Mouse (Mus musculus): Measurements from ENCODE around the gene Saysd1. TPM values are rescaled to one million over a fixed set of nuclear protein-coding genes. Genes with fewer than 3 reads are reported as not detected.

Gene Saysd1
- polyA plus RNA-seq, 2 experiments = 1.9 to 4.1 TPM

DNA sequence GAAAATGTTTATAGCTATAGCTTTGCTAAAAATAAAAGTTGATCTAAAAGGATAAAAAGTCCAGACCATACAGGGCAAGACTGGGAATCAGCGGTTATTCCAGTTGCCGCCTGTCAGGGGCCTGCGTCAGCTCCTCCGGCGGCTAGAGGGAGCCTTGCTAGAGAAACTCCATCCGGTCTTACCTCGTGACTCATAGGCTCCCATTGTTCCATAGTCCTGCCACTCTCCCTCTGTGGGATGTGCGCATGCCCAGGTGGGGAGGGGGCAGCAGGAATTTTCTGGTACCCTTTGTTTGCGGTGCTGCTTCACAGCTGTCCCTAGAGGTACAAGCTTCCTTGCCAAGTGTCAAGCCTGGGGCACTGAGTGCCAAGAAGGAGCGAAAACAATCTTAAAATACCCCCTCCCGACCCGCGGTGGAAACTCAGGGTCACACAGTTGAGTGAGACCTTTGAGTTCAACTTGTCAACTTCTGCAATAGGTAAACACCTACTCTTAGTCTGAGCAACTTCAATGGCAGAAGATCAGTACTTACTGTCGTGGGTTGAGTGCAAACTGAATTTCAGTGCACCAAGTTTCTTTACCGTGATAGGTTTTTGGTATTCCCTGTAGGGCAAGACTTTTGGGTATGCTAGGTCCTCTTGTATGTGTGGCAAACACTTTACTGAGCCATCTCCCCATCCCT is 10.8 kb downstream of the Saysd1 start:
- no peak overlapping the region for H3K9ac ChIP-seq (replicated peaks)
- DNase-seq (ENCODE audit: low read depth in 3 of 3, low spot score in 3 of 3) (no peak), ATAC-seq (ENCODE audit: insufficient read depth) (no peak)
- H3K4me1 ChIP-seq (replicated peaks; ENCODE audit: control insufficient read depth in 2 of 2, insufficient read depth in 2 of 2, low read length in 1 of 2) = no peaks in the 10 kb centered on the region
- H3K4me2 ChIP-seq (ENCODE audit: low read depth) = no peak overlapping the region
- no peaks in the 10 kb centered on the region for H3K36me3 ChIP-seq (replicated peaks; ENCODE audit: control insufficient read depth, insufficient read depth, low read depth)
- H3K27ac ChIP-seq = no peak overlapping the region
- H3K4me3 ChIP-seq (ENCODE audit: insufficient read depth in 1 of 2, low read depth in 2 of 2, low read length in 2 of 2) = no peak overlapping the region
- TF ChIP-seq CTCF (IDR thresholded peaks at IDR 0.05; ENCODE audit: low read depth) (no peak), EP300 (IDR thresholded peaks at IDR 0.05; ENCODE audit: low read depth) (no peak)
- no peaks in the 10 kb centered on the region for H3K27me3 ChIP-seq (ENCODE audit: control insufficient read depth, insufficient read depth, low read length)
- WGBS (ENCODE audit: insufficient replicate concordance) = 67% methylated on average over 15 of the region's 15 CpGs
- no peaks in the 10 kb centered on the region for H3K9me3 ChIP-seq (ENCODE audit: control insufficient read depth, low read length)

GRCm38 (mm10) chr14:20120868-20121267 is 17.5 kb downstream of the Saysd1 start:
- no peak overlapping the region for H3K4me2 ChIP-seq (ENCODE audit: low read depth)
- H3K27ac ChIP-seq = no peak overlapping the region
- DNase-seq (ENCODE audit: low read depth in 3 of 3, low spot score in 3 of 3) (no peak), ATAC-seq (ENCODE audit: insufficient read depth) (no peak)
- H3K9me3 ChIP-seq (ENCODE audit: control insufficient read depth, low read length) = no peaks in the 10 kb centered on the region
- H3K27me3 ChIP-seq (ENCODE audit: control insufficient read depth, insufficient read depth, low read length) = no peaks in the 10 kb centered on the region
- no peaks in the 10 kb centered on the region for H3K36me3 ChIP-seq (replicated peaks; ENCODE audit: control insufficient read depth, insufficient read depth, low read depth)
- H3K9ac ChIP-seq (replicated peaks) = no peak overlapping the region
- H3K4me3 ChIP-seq (ENCODE audit: insufficient read depth in 1 of 2, low read depth in 2 of 2, low read length in 2 of 2) = no peak overlapping the region
- H3K4me1 ChIP-seq (replicated peaks; ENCODE audit: control insufficient read depth in 2 of 2, insufficient read depth in 2 of 2, low read length in 1 of 2) = peaks cover 0 to 6% of the 10 kb centered on the region in 2 experiments; a peak in 2 of 4 replicates
- WGBS (ENCODE audit: insufficient replicate concordance) = 23% methylated on average over 5 of the region's 5 CpGs
- TF ChIP-seq EP300 (IDR thresholded peaks at IDR 0.05; ENCODE audit: low read depth) = no peak

- Histone ChIP-seq H3K4me2 (ENCODE audit: low read depth) (no peak overlapping the region), H3K9ac (replicated peaks) (no peak overlapping the region), H3K27ac (no peak overlapping the region), H3K4me1 (replicated peaks; ENCODE audit: control insufficient read depth in 2 of 2, insufficient read depth in 2 of 2, low read length in 1 of 2) (peaks cover 0 to 6% of the 10 kb centered on the region in 2 experiments; a peak in 2 of 4 replicates), H3K9me3 (ENCODE audit: control insufficient read depth, low read length) (no peaks in the 10 kb centered on the region), H3K27me3 (ENCODE audit: control insufficient read depth, insufficient read depth, low read length) (no peaks in the 10 kb centered on the region), H3K36me3 (replicated peaks; ENCODE audit: control insufficient read depth, insufficient read depth, low read depth) (no peaks in the 10 kb centered on the region), H3K4me3 (ENCODE audit: insufficient read depth in 1 of 2, low read depth in 2 of 2, low read length in 2 of 2) (no peak overlapping the region)
- TF ChIP-seq EP300 (IDR thresholded peaks at IDR 0.05; ENCODE audit: low read depth) (no peak), CTCF (IDR thresholded peaks at IDR 0.05; ENCODE audit: low read depth) (no peak)
- ATAC-seq (ENCODE audit: insufficient read depth) = no peak
- 76% methylated on average over 11 of the region's 11 CpGs for WGBS (ENCODE audit: insufficient replicate concordance)
- DNase-seq (ENCODE audit: low read depth in 3 of 3, low spot score in 3 of 3) = no peak
These were observed 18.3 kb downstream of the Saysd1 start for GRCm38 (mm10) chr14:20120012-20120411.

DNA sequence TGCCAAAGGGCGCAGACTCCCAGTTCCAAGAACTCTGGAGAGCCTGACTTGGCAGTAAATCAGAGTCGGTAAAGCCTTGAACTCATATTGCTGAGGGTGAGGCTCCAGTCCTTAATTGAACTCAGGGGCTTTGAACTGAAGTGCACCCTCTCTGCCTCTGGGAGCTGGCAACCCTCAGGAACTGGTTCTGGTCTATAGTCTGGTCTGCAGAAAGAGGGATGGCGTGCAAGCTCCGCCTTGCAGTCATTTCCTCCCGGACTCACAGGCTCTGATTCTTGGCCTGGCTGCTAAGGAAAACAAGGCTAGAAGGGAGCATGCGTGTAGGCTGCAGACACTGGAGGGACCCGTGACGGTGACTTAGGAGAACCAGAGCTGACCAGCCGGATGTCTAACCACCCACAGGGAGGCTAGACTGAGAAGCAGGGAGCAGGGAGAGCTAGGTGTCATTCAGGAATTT is 22.2 kb downstream of the Saysd1 start:
- no peaks in the 10 kb centered on the region for H3K36me3 ChIP-seq (replicated peaks; ENCODE audit: control insufficient read depth, insufficient read depth, low read depth)
- peaks cover 0 to 10% of the 10 kb centered on the region in 2 experiments; a peak in 2 of 4 replicates for H3K4me1 ChIP-seq (replicated peaks; ENCODE audit: control insufficient read depth in 2 of 2, insufficient read depth in 2 of 2, low read length in 1 of 2)
- H3K9ac ChIP-seq (replicated peaks) = no peak overlapping the region
- H3K4me3 ChIP-seq (ENCODE audit: insufficient read depth in 1 of 2, low read depth in 2 of 2, low read length in 2 of 2) = no peak overlapping the region
- 54% methylated on average over 9 of the region's 9 CpGs for WGBS (ENCODE audit: insufficient replicate concordance)
- H3K27me3 ChIP-seq (ENCODE audit: control insufficient read depth, insufficient read depth, low read length) = no peaks in the 10 kb centered on the region
- no peak for DNase-seq (ENCODE audit: low read depth in 3 of 3, low spot score in 3 of 3)
- no peak for ATAC-seq (ENCODE audit: insufficient read depth)
- no peak overlapping the region for H3K27ac ChIP-seq
- H3K4me2 ChIP-seq (ENCODE audit: low read depth) = no peak overlapping the region
- no peaks in the 10 kb centered on the region for H3K9me3 ChIP-seq (ENCODE audit: control insufficient read depth, low read length)
- TF ChIP-seq CTCF (IDR thresholded peaks at IDR 0.05; ENCODE audit: low read depth) (no peak), EP300 (IDR thresholded peaks at IDR 0.05; ENCODE audit: low read depth) (no peak)

DNA sequence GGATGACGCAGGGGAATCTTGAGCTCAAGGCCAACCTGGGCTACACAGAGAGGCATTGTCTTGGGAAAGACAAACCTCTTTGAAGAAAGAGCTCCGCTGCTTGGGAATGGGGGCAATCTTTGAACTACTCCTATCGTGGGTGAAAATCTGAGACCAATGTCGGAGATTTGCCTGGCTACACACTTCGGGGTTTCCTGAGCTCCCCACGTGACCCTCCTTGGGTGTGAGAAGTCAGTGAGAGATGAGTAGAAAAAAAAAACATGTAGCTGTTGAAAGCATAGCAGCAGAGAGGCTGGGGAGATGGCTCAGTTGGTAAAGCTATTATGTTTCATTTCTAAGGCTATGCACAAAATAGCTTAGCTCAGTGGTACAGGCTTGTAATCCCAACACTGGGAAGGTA is 23.4 kb downstream of the Saysd1 start:
- Histone ChIP-seq H3K9ac (replicated peaks) (no peak overlapping the region), H3K4me2 (ENCODE audit: low read depth) (no peak overlapping the region), H3K4me1 (replicated peaks; ENCODE audit: control insufficient read depth in 2 of 2, insufficient read depth in 2 of 2, low read length in 1 of 2) (peaks cover 0 to 10% of the 10 kb centered on the region in 2 experiments; a peak in 2 of 4 replicates), H3K36me3 (replicated peaks; ENCODE audit: control insufficient read depth, insufficient read depth, low read depth) (no peaks in the 10 kb centered on the region), H3K27ac (no peak overlapping the region), H3K9me3 (ENCODE audit: control insufficient read depth, low read length) (no peaks in the 10 kb centered on the region), H3K27me3 (ENCODE audit: control insufficient read depth, insufficient read depth, low read length) (no peaks in the 10 kb centered on the region), H3K4me3 (ENCODE audit: insufficient read depth in 1 of 2, low read depth in 2 of 2, low read length in 2 of 2) (no peak overlapping the region)
- TF ChIP-seq EP300 (IDR thresholded peaks at IDR 0.05; ENCODE audit: low read depth) (no peak), CTCF (IDR thresholded peaks at IDR 0.05; ENCODE audit: low read depth) (no peak)
- WGBS (ENCODE audit: insufficient replicate concordance) = 63% methylated on average over 6 of the region's 6 CpGs
- no peak for DNase-seq (ENCODE audit: low read depth in 3 of 3, low spot score in 3 of 3)
- ATAC-seq (ENCODE audit: insufficient read depth) = no peak
